Mouse (Mus musculus) CH12.LX (cell line): ENCODE data around the gene Foxp1.

ENCODE experiments used
- CHD2 ChIP-seq: IDR thresholded peaks from 2 replicates; pipeline ENCODE4 v1.6.1; 2011; ENCODE audit warnings: low read length, improper control_type of control experiment
- CTCF ChIP-seq, 2 experiments: IDR thresholded peaks in 1 of 2; conservative IDR thresholded peaks in 1 of 2; 2 replicates each; pipeline ENCODE4 v1.5.1; 2011 to 2012; ENCODE audit warnings: low read depth in 2 of 2, low read length in 2 of 2, improper control_type of control experiment in 1 of 2, inconsistent platforms in 1 of 2, mild to moderate bottlenecking in 1 of 2, moderate library complexity in 1 of 2
- EP300 ChIP-seq: IDR thresholded peaks from 2 replicates; pipeline ENCODE4 v1.6.1; 2011; ENCODE audit warnings: low read length, improper control_type of control experiment
- HCFC1 ChIP-seq: IDR thresholded peaks from 2 replicates; pipeline ENCODE4 v1.6.1; 2012; ENCODE audit warnings: low read depth, mild to moderate bottlenecking, inconsistent platforms, low read length, improper control_type of control experiment
- JUND ChIP-seq: conservative IDR thresholded peaks from 2 replicates; pipeline ENCODE4 v1.6.1; 2011; ENCODE audit warnings: low read depth, low read length, improper control_type of control experiment
- MAFK ChIP-seq: IDR thresholded peaks from 2 replicates; pipeline ENCODE4 v1.6.1; 2011; ENCODE audit warnings: low read length, improper control_type of control experiment; ENCODE audit not compliant: insufficient replicate concordance
- MXI1 ChIP-seq: IDR thresholded peaks from 2 replicates; pipeline ENCODE4 v1.6.1; 2011; ENCODE audit warnings: mild to moderate bottlenecking, low read depth, low read length, improper control_type of control experiment
- POLR2A ChIP-seq: IDR thresholded peaks from 2 replicates; pipeline ENCODE4 v1.6.1; 2011; ENCODE audit warnings: low read depth, mild to moderate bottlenecking, improper control_type of control experiment, low read length
- SMC3 ChIP-seq: IDR thresholded peaks from 2 replicates; pipeline ENCODE4 v1.6.1; 2011; ENCODE audit warnings: low read depth, low read length, improper control_type of control experiment
- TCF12 ChIP-seq: IDR thresholded peaks from 2 replicates; pipeline ENCODE4 v1.6.1; 2014; ENCODE audit warnings: low read depth, mild to moderate bottlenecking, inconsistent platforms, low read length, improper control_type of control experiment
- UBTF ChIP-seq: IDR thresholded peaks from 2 replicates; pipeline ENCODE4 v1.6.1; 2012; ENCODE audit warnings: low read depth, mild to moderate bottlenecking, inconsistent platforms, low read length, improper control_type of control experiment, moderate library complexity
- ZC3H11A ChIP-seq: IDR thresholded peaks from 2 replicates; pipeline ENCODE4 v1.6.1; 2012; ENCODE audit warnings: low read depth, mild to moderate bottlenecking, inconsistent platforms, low read length, improper control_type of control experiment

GRCm38 (mm10) chr6:99258346-99258745 is 264.2 kb downstream of the Foxp1 start:
- TF ChIP-seq POLR2A (no peak), CHD2 (no peak), CTCF (conservative IDR thresholded peaks at IDR 0.05 in 1 of 2, IDR thresholded peaks at IDR 0.05 in 1 of 2; ENCODE audit: low read depth in 2 of 2, low read length in 2 of 2) (no peak), EP300 (no peak), MXI1 (no peak), SMC3 (no peak), MAFK (no peak), UBTF (no peak), TCF12 (no peak), ZC3H11A (no peak), HCFC1 (no peak), JUND (no peak)
